Mouse (Mus musculus) brain, embryonic 14.5 days (tissue): ENCODE data around the gene Capn7.

Experiments
- CTCF ChIP-seq: fragments of 200-500 bp; IDR thresholded peaks from 2 replicates; pipeline ENCODE4 v1.5.1; 2012; ENCODE audit warnings: inconsistent platforms, mild to moderate bottlenecking, moderate library complexity, borderline replicate concordance; ENCODE audit not compliant: insufficient read depth, insufficient read length; ENCODE audit errors: extremely low read depth
- POLR2A ChIP-seq: fragments of 200-500 bp; IDR thresholded peaks from 2 replicates; pipeline ENCODE4 v1.6.1; 2012; ENCODE audit warnings: mild to moderate bottlenecking, inconsistent platforms, borderline replicate concordance; ENCODE audit not compliant: poor library complexity, insufficient read depth, insufficient read length, severe bottlenecking; ENCODE audit errors: extremely low read depth

DNA sequence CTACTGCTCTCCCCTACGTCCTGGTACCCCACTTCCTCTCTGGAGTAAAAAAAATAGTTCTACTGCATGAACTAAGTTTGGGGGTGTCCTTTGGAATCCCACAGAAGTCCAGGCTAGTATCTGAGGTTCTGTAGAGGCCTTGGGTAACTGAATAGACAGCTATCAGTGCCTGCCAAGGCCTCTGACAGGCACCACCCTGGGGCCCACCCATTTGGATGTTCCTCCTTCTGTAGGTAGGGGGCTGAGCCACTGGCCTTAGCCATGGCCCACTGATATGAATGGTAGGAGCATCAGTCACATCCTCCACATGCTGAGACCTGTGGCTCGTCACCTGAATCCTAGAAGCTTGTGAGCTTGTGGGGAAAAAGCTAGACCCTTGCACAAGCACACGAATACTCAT, 18.7 kb upstream of the Capn7 start:
- TF ChIP-seq POLR2A (no peak), CTCF (no peak)
